Mouse (Mus musculus): ENCODE data around the gene Ppm1l. TPM values are rescaled to one million over a fixed set of nuclear protein-coding genes. Genes with fewer than 3 reads are reported as not detected.

Gene Ppm1l
- polyA plus RNA-seq, 1 experiment from 2014 or later = 10.9 TPM

DNA sequence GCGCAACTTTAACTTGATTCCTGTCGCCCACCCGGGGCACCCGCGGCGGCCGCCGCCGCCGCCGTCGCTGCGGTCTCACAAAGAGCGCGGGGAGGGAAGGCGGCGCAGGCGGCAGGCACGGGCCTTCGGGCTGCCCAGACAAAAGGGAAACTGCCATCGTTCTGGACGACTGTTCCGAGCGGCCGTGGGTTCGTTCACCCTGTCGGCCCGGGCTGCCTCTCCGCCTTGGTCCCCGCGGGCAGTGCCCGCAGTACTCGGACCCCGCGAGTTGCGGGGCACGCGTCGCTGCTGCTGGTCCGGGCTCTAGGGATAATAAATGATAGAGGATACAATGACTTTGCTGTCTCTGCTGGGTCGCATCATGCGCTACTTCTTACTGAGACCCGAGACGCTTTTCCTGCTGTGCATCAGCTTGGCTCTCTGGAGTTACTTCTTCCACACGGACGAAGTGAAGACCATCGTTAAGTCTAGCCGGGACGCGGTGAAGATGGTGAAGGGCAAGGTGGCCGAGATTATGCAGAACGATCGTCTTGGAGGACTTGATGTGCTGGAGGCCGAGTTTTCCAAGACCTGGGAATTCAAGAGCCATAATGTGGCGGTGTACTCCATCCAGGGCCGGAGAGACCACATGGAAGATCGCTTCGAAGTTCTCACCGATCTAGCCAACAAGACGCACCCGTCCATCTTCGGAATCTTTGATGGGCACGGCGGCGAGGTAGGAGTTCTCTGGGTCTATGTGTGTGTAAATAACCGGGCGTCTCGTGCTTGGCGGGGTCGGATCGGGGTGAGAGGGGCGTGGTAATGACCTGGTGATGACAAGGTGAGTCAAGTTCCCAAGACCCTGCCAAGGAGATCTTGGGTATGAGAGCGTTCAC is 827 bp downstream of the Ppm1l start:
- Histone ChIP-seq H3K9me3 (ENCODE audit: control insufficient read depth, low read length) (no peaks in the 10 kb centered on the region), H3K4me3 (ENCODE audit: control insufficient read depth in 1 of 2, insufficient read depth in 1 of 2, low read depth in 1 of 2, low read length in 2 of 2) (peak overlapping the region; percentile 63 to 69), H3K4me1 (ENCODE audit: control insufficient read depth in 2 of 2, insufficient read depth in 2 of 2, low read length in 2 of 2) (peaks cover 6 to 17% of the 10 kb centered on the region in 2 experiments), H3K27me3 (ENCODE audit: control insufficient read depth, insufficient read depth, low read length) (no peaks in the 10 kb centered on the region), H3K4me2 (ENCODE audit: low read length) (peak overlapping the region; percentile 89), H3K36me3 (ENCODE audit: control insufficient read depth, insufficient read depth, low read length) (no peaks in the 10 kb centered on the region), H3K9ac (ENCODE audit: low read length) (peak overlapping the region; percentile 81), H3K27ac (replicated peaks in 1 of 2; ENCODE audit: control insufficient read depth in 1 of 2, insufficient read depth in 1 of 2, low read depth in 2 of 2, low read length in 2 of 2) (peak overlapping the region; percentile 67 to 80)
- ATAC-seq (ENCODE audit: insufficient number of reproducible peaks, insufficient read depth, low FRiP score, low read depth) = peak; percentile 18
- under 1% methylated on average over 73 of the region's 73 CpGs for WGBS

DNA sequence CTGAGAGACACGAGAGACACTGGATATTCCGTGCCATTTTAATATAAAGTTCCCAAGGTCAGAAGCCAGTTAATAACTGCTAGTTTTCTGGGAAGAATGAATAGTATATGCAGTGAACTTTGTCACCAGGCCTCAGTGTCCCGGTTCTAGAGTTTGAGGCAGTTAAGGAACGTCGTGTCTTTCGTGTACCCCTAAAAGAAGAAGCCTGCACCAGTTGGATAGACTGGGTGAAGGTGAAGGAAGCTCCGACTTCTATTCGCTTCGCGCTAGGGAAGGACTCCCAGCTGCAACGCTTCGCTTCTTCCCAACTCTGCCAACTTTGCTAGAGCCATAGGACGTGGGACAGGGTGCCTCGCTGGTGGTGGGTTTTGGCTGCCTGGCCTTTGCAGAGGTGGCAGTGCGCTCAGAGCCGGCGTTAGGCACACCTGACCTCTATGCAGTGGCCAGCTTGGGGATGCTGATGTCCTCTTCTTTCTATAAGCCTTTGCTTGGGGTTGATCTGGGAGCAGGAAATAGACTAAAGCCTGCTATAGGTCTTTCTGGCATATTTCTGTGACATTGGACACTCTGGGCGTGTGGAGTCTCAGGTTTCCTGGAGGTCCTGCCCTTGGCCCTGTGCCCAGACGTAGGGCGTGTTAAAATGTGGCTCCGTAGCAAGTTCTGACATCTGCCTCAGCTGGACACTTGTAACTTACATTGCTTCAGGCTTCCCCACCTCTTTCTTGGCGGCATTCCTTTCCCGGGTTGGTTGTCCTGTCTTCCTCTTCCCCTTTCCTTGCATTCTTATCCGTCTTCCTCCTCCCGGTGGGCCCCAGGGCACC is 1.7 kb downstream of the Ppm1l start:
- no peak for ATAC-seq (ENCODE audit: insufficient number of reproducible peaks, insufficient read depth, low FRiP score, low read depth)
- 4% methylated on average over 25 of the region's 25 CpGs for WGBS
- Histone ChIP-seq H3K4me3 (ENCODE audit: control insufficient read depth in 1 of 2, insufficient read depth in 1 of 2, low read depth in 1 of 2, low read length in 2 of 2) (peak overlapping the region; percentile 63 to 69), H3K4me1 (ENCODE audit: control insufficient read depth in 2 of 2, insufficient read depth in 2 of 2, low read length in 2 of 2) (peaks cover 6 to 17% of the 10 kb centered on the region in 2 experiments), H3K9me3 (ENCODE audit: control insufficient read depth, low read length) (no peaks in the 10 kb centered on the region), H3K27me3 (ENCODE audit: control insufficient read depth, insufficient read depth, low read length) (no peaks in the 10 kb centered on the region), H3K9ac (ENCODE audit: low read length) (peak overlapping the region; percentile 81), H3K27ac (replicated peaks in 1 of 2; ENCODE audit: control insufficient read depth in 1 of 2, insufficient read depth in 1 of 2, low read depth in 2 of 2, low read length in 2 of 2) (peak overlapping the region; percentile 5 to 10; a peak in 1 of 4 replicates), H3K4me2 (ENCODE audit: low read length) (peak overlapping the region; percentile 89), H3K36me3 (ENCODE audit: control insufficient read depth, insufficient read depth, low read length) (no peaks in the 10 kb centered on the region)

- Histone ChIP-seq H3K9ac (ENCODE audit: low read length) (peak overlapping the region; percentile 81; the same call in 1 of the 2 replicates), H3K36me3 (ENCODE audit: control insufficient read depth, insufficient read depth, low read length) (no peaks in the 10 kb centered on the region), H3K4me3 (ENCODE audit: control insufficient read depth in 1 of 2, insufficient read depth in 1 of 2, low read depth in 1 of 2, low read length in 2 of 2) (peak overlapping the region; percentile 63 to 69), H3K27ac (replicated peaks in 1 of 2; ENCODE audit: control insufficient read depth in 1 of 2, insufficient read depth in 1 of 2, low read depth in 2 of 2, low read length in 2 of 2) (no peak overlapping the region), H3K27me3 (ENCODE audit: control insufficient read depth, insufficient read depth, low read length) (no peaks in the 10 kb centered on the region), H3K9me3 (ENCODE audit: control insufficient read depth, low read length) (no peaks in the 10 kb centered on the region), H3K4me2 (ENCODE audit: low read length) (peak overlapping the region; percentile 89), H3K4me1 (ENCODE audit: control insufficient read depth in 2 of 2, insufficient read depth in 2 of 2, low read length in 2 of 2) (peaks cover 7 to 17% of the 10 kb centered on the region in 2 experiments)
- ATAC-seq (ENCODE audit: insufficient number of reproducible peaks, insufficient read depth, low FRiP score, low read depth) = no peak
- 80% methylated on average over 6 of the region's 6 CpGs for WGBS
These were observed 2.5 kb downstream of the Ppm1l start for GRCm38 (mm10) chr3:69319061-69319720.

DNA sequence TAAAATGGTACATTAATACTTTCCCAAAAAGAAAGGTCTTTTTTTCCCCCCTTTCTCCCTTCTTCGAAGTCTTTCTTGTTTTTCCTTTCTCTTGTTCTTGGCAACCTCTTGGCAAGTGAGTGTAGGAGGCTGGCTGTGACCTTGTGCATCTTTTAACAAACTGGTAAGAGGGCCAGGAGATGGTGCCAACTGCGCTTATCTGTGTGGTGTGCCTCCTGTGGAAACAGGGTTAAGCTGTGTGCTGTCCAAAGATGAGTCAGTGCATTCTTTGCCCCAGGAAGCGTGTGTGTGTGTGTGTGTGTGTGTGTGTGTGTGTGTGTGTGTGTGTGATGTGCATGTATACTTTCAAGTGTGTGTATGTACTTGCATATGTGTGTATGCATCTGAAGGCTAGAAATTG is 7.3 kb downstream of the Ppm1l start:
- Histone ChIP-seq H3K9me3 (ENCODE audit: control insufficient read depth, low read length) (no peaks in the 10 kb centered on the region), H3K36me3 (ENCODE audit: control insufficient read depth, insufficient read depth, low read length) (no peaks in the 10 kb centered on the region), H3K4me1 (ENCODE audit: control insufficient read depth in 2 of 2, insufficient read depth in 2 of 2, low read length in 2 of 2) (peaks cover 3 to 5% of the 10 kb centered on the region in 2 experiments; a peak in 3 of 4 replicates), H3K9ac (ENCODE audit: low read length) (no peak overlapping the region), H3K4me2 (ENCODE audit: low read length) (no peak overlapping the region), H3K4me3 (ENCODE audit: control insufficient read depth in 1 of 2, insufficient read depth in 1 of 2, low read depth in 1 of 2, low read length in 2 of 2) (no peak overlapping the region), H3K27me3 (ENCODE audit: control insufficient read depth, insufficient read depth, low read length) (no peaks in the 10 kb centered on the region), H3K27ac (replicated peaks in 1 of 2; ENCODE audit: control insufficient read depth in 1 of 2, insufficient read depth in 1 of 2, low read depth in 2 of 2, low read length in 2 of 2) (no peak overlapping the region)
- 77% methylated on average over 3 of the region's 3 CpGs for WGBS
- ATAC-seq (ENCODE audit: insufficient number of reproducible peaks, insufficient read depth, low FRiP score, low read depth) = no peak

DNA sequence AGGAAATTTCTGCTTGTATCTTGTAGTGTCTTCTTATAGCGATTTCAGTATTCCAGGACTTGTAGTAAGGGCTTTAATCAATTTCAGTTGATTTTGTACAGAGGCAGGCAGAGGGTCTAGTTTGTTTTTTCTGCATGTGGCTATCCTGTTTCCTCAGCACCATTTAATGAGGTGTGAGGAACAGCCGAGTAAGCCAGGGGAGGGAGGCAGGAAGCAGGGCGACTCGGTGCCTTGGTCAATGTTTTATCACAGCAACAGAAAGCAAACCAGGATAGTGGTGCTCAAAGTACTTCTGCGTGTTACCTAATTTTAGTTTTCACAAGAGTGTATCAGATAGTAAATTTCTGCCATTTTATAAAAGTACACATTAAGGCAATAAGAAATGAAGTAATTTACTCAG is 13.2 kb downstream of the Ppm1l start:
- H3K36me3 ChIP-seq (ENCODE audit: control insufficient read depth, insufficient read depth, low read length) = no peaks in the 10 kb centered on the region
- H3K9ac ChIP-seq (ENCODE audit: low read length) = no peak overlapping the region
- H3K27ac ChIP-seq (replicated peaks in 1 of 2; ENCODE audit: control insufficient read depth in 1 of 2, insufficient read depth in 1 of 2, low read depth in 2 of 2, low read length in 2 of 2) = no peak overlapping the region
- 33% methylated on average over 5 of the region's 5 CpGs for WGBS
- no peaks in the 10 kb centered on the region for H3K9me3 ChIP-seq (ENCODE audit: control insufficient read depth, low read length)
- no peak overlapping the region for H3K4me2 ChIP-seq (ENCODE audit: low read length)
- ATAC-seq (ENCODE audit: insufficient number of reproducible peaks, insufficient read depth, low FRiP score, low read depth) = no peak
- H3K4me3 ChIP-seq (ENCODE audit: control insufficient read depth in 1 of 2, insufficient read depth in 1 of 2, low read depth in 1 of 2, low read length in 2 of 2) = no peak overlapping the region
- H3K4me1 ChIP-seq (ENCODE audit: control insufficient read depth in 2 of 2, insufficient read depth in 2 of 2, low read length in 2 of 2) = 0 out of 4 replicates have a peak, but pooled peaks cover 0 to 7% of the 10 kb centered on the region in 2 experiments
- H3K27me3 ChIP-seq (ENCODE audit: control insufficient read depth, insufficient read depth, low read length) = no peaks in the 10 kb centered on the region

GRCm38 (mm10) chr3:69333819-69334218 is 17.2 kb downstream of the Ppm1l start:
- no peak for ATAC-seq (ENCODE audit: insufficient number of reproducible peaks, insufficient read depth, low FRiP score, low read depth)
- H3K4me3 ChIP-seq (ENCODE audit: control insufficient read depth in 1 of 2, insufficient read depth in 1 of 2, low read depth in 1 of 2, low read length in 2 of 2) = no peak overlapping the region
- H3K9ac ChIP-seq (ENCODE audit: low read length) = no peak overlapping the region; the same call in 1 of the 2 replicates
- no peaks in the 10 kb centered on the region for H3K27me3 ChIP-seq (ENCODE audit: control insufficient read depth, insufficient read depth, low read length)
- 0 out of 4 replicates have a peak, but pooled peaks cover 0 to 7% of the 10 kb centered on the region in 2 experiments for H3K4me1 ChIP-seq (ENCODE audit: control insufficient read depth in 2 of 2, insufficient read depth in 2 of 2, low read length in 2 of 2)
- H3K36me3 ChIP-seq (ENCODE audit: control insufficient read depth, insufficient read depth, low read length) = no peaks in the 10 kb centered on the region
- no peak overlapping the region for H3K4me2 ChIP-seq (ENCODE audit: low read length)
- WGBS = 67% methylated on average over 9 of the region's 9 CpGs
- no peaks in the 10 kb centered on the region for H3K9me3 ChIP-seq (ENCODE audit: control insufficient read depth, low read length)
- H3K27ac ChIP-seq (replicated peaks in 1 of 2; ENCODE audit: control insufficient read depth in 1 of 2, insufficient read depth in 1 of 2, low read depth in 2 of 2, low read length in 2 of 2) = no peak overlapping the region

DNA sequence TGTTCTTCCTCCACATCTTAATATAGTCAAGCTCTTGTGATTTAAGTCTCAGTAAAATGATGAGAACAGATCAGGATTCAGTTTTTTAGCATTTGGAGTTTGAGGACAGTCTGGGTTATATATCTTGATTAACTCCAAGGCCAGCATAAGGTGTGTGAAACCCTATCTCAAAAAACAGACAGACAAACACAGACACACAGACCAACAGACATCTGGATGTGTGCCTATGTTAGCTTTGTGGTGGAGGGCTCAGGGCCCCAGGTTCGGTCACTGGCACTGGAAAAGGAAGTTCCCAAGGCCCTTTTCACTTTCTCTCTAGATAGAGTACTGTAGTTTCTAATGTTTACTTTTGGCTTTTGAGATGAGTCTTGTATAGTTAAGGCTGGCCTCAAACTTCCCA is 23.8 kb downstream of the Ppm1l start:
- no peak for ATAC-seq (ENCODE audit: insufficient number of reproducible peaks, insufficient read depth, low FRiP score, low read depth)
- H3K9me3 ChIP-seq (ENCODE audit: control insufficient read depth, low read length) = no peaks in the 10 kb centered on the region
- WGBS = 67% methylated on average over 1 of the region's 1 CpGs
- no peaks in the 10 kb centered on the region for H3K36me3 ChIP-seq (ENCODE audit: control insufficient read depth, insufficient read depth, low read length)
- H3K27me3 ChIP-seq (ENCODE audit: control insufficient read depth, insufficient read depth, low read length) = no peaks in the 10 kb centered on the region
- H3K27ac ChIP-seq (replicated peaks in 1 of 2; ENCODE audit: control insufficient read depth in 1 of 2, insufficient read depth in 1 of 2, low read depth in 2 of 2, low read length in 2 of 2) = no peak overlapping the region
- no peak overlapping the region for H3K4me2 ChIP-seq (ENCODE audit: low read length)
- peaks cover 8 to 17% of the 10 kb centered on the region in 2 experiments for H3K4me1 ChIP-seq (ENCODE audit: control insufficient read depth in 2 of 2, insufficient read depth in 2 of 2, low read length in 2 of 2)
- H3K4me3 ChIP-seq (ENCODE audit: control insufficient read depth in 1 of 2, insufficient read depth in 1 of 2, low read depth in 1 of 2, low read length in 2 of 2) = no peak overlapping the region
- H3K9ac ChIP-seq (ENCODE audit: low read length) = no peak overlapping the region

Data from heart, embryonic 14.5 days (tissue).